ENCODE assay signal across 12 mouse cellular contexts in the genomic region with DNA sequence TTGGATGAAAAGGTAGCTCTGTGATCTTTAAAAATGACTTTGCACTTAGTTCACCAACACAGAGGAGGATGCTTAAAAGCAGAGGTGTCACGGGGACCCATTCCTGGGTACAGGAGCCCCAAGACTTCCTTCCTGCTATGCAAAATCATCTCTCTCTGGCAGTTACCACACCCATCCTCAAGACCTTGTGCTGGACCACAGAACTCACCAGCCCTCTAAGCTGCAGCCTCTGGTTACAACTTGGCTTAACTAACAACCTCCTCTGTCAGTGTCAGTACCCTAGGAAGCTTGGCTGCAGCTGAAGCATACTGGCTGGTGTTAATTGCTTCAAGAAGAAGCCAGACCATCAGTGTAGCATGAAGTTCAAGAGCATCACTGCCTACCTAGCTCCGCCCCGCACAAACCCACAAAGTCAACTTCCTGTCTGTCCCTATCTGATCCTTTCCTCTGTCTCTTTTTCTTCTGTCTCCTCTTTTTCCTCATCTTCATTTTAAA. TPM values are rescaled to one million over a fixed set of nuclear protein-coding genes. Genes with fewer than 3 reads are reported as not detected.
DNase-seq lines count a peak whose midpoint lies in the region; ATAC-seq lines count a peak whose summit lies in the region.
"Had no signal": no experiment of that assay in that cellular context is flagged by ENCODE, and none has a peak within 500 bp of the region (broad histone marks: within the 10 kb centered on the region; RNA-seq: fewer than 3 reads in every experiment).

No protein-coding gene starts in this region.

- peak; percentile 84 for DNase-seq in 416B (ENCODE audit: low read depth)
- DNase-seq in CD4-positive, CD25-positive, alpha-beta regulatory T cell, adult 2 months (ENCODE audit: low read depth, low spot score) = peak; percentile 85
- DNase-seq in embryonic facial prominence, embryonic 14.5 days (ENCODE audit: low spot score) = no peak
- DNase-seq in natural killer cell, adult 2 months (ENCODE audit: low spot score in 2 of 2) = peak; percentile 71 to 80
- no peak for DNase-seq in cerebellum, adult 18-20 months
- DNase-seq in cerebellum, postnatal 25 days = no peak
- no peak for DNase-seq in adrenal gland, postnatal 10 days
- no peak for DNase-seq in cerebellum, adult 8-10 months
- DNase-seq: kidney, postnatal 14 days had no signal

- H3K9me3 ChIP-seq in embryonic facial prominence, embryonic 14.5 days (ENCODE audit: control insufficient read depth, low read length) = no peaks in the 10 kb centered on the region
- H3K9me3 ChIP-seq: hindbrain, embryonic 10.5 days; liver, embryonic 15.5 days had no signal

- no peak overlapping the region for H3K4me2 ChIP-seq in embryonic facial prominence, embryonic 14.5 days (ENCODE audit: low read depth, low read length)
- H3K4me2 ChIP-seq: liver, embryonic 15.5 days had no signal

- ATAC-seq in embryonic facial prominence, embryonic 14.5 days (ENCODE audit: low read depth) = no peak

- peak overlapping the region; percentile 46; the same call in 1 of the 2 replicates for H3K27ac ChIP-seq in embryonic facial prominence, embryonic 14.5 days (replicated peaks; ENCODE audit: low read depth, low read length)
- H3K27ac ChIP-seq: liver, embryonic 15.5 days had no signal

- H3K27me3 ChIP-seq in embryonic facial prominence, embryonic 14.5 days (replicated peaks; ENCODE audit: control insufficient read depth, insufficient read depth, low read length) = no peaks in the 10 kb centered on the region
- H3K27me3 ChIP-seq: liver, embryonic 15.5 days had no signal

- H3K36me3 ChIP-seq in embryonic facial prominence, embryonic 14.5 days (ENCODE audit: control insufficient read depth, insufficient read depth, low read length) = no peaks in the 10 kb centered on the region
- H3K36me3 ChIP-seq: hindbrain, embryonic 10.5 days; liver, embryonic 15.5 days had no signal

- no peak overlapping the region for H3K9ac ChIP-seq in embryonic facial prominence, embryonic 14.5 days (ENCODE audit: low read depth, low read length)
- H3K9ac ChIP-seq: liver, embryonic 15.5 days had no signal

- H3K4me1 ChIP-seq in embryonic facial prominence, embryonic 14.5 days (ENCODE audit: control insufficient read depth, insufficient read depth, low read length) = peaks cover 46% of the 10 kb centered on the region

- WGBS in embryonic facial prominence, embryonic 14.5 days = 66% methylated on average over 3 of the region's 3 CpGs

- no peak overlapping the region for H3K4me3 ChIP-seq in embryonic facial prominence, embryonic 14.5 days (ENCODE audit: low read depth, low read length)
- H3K4me3 ChIP-seq: hindbrain, embryonic 10.5 days; liver, embryonic 15.5 days; myocyte had no signal

RNA-seq across cellular contexts. Expression of gene Ankrd44, which starts 12.8 kb away (rescaled TPM):
- 24.8 and 28.9 TPM in 2 replicates for polyA plus RNA-seq in embryonic facial prominence, embryonic 14.5 days (2014; fragmentation: Nextera tagmentation; extraction: Ambion mirVana)
- 10 to 100 TPM; 25.7 to 32.1 TPM for total RNA-seq in adrenal gland, postnatal 10 days (2021)

Comparison
In these comparisons a context has a peak if more than half of its experiments do, and no peak if none do; other contexts are left out.
1. DNase-seq: peak in 416B (single experiment), CD4-positive, CD25-positive, alpha-beta regulatory T cell, adult 2 months (single experiment) and natural killer cell, adult 2 months (2 of 2); none in embryonic facial prominence, embryonic 14.5 days (single experiment), cerebellum, adult 18-20 months (0 of 2), cerebellum, postnatal 25 days (0 of 2), adrenal gland, postnatal 10 days (single experiment) and cerebellum, adult 8-10 months (single experiment).